Mouse (Mus musculus) lung, postnatal 25 days (tissue): ENCODE results near the gene Prkaa2.

Experiments
- DNase-seq: peaks from one replicate; pipeline ENCODE4 v3.0.0; 2022; ENCODE audit warnings: low spot score

The Prkaa2 gene

DNA sequence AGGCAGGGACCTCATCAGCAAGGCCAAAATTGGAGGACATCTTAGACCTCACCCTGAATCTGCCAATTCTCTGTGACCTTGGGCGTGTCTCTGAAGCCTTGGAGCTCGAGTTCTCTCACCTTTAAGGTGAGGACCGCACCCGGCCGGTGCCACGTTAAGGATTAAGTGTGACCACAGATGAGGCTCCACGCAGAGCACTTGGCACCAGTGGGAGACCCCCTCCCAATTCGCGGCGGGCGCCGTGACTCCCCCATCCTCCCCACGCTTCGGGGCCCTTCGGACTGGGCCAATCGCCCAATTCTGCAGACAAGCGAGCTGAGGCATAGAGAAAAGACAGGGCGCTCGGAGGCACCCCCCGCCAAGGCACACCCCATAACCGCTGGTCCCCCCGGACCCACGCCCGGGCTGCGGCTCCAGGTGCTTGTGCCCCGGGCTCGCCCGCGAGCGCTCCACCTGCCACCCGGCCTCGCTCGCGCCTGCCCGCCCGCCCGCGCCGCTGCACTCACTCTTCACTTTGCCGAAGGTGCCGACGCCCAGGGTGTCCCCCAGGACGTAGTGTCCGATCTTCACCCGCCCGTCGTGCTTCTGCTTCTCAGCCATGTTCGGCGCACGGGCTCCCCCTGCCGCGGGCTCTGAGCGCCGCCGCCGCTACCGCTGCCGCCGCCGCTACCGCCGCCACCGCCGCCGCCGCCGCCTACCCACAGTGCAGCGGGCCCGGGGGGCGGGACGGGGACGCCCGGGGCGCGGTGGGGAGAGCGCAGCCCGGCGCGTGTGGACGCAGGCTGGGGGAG lies at the start of gene Prkaa2:
TSS of gene Prkaa2 (minus strand) at position 692 of the 791 bp plus-strand sequence.
- DNase-seq: peak; percentile 70

- DNase-seq: no peak
These were observed 49.8 kb upstream of the Prkaa2 start for GRCm38 (mm10) chr4:105159531-105159870.

GRCm38 (mm10) chr4:105158651-105159530 lies 49.2 kb upstream of the Prkaa2 start:
- no peak for DNase-seq

DNA sequence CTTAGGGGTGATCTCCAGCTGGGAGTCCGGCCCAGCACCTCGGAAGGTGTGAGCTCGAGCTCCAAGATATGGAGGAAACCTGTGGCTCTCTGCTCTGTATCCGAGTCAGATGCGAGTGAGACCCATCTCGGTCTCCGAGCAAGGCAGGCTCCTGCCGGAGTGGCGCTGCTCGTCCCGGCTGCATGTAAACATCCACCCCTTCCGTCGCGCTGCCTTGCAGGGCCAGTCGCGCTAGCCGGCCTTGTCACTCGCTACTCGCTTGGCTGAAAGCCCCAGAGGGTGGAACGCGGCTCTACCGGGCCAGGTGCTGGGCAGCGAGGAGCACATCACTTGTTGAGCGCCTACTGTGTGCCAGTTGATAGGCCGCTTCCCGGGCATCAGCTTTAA lies 48.5 kb upstream of the Prkaa2 start:
- DNase-seq: peak; percentile 84

GRCm38 (mm10) chr4:105157276-105158168 lies 47.8 kb upstream of the Prkaa2 start, which contains the start of gene Plpp3:
Gene Plpp3, plus strand, starts transcription at chr4:105157347.
- peak; percentile 89 for DNase-seq

DNA sequence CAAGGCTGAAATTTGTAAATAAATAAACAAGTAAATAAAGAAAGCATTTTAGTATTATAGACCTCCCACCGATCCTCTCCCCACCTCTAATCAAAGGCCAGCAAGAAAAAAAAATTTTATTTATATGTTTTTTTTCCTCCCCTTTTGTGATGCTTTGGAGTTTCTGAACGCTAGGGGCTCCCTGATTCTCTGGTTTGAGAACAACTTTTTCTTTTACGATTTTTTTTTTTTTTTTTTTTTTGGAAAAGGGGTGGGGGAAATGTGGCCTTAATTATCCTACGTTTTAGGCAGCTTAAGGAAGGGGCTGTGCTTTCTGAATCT lies 47.2 kb upstream of the Prkaa2 start:
- DNase-seq: no peak

DNA sequence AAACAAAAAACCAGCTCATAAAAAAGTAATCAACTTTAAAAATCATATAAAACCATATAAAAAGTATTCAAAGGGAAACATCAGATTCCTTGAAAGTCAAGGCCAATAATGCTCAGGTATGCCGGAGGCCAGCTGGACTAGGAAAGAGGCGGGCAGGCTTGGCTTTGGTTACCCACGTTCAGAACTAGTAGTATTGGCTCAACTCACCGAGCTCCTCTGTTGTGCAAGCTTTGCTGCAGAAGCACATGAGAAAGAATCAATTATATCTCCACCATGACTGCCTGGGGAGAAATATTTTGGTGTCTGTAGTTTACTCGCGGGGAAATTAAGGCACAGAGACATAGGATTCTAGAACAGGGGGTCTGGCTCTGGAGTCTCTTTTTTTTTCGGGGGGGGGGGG lies 46.6 kb upstream of the Prkaa2 start:
- no peak for DNase-seq

DNA sequence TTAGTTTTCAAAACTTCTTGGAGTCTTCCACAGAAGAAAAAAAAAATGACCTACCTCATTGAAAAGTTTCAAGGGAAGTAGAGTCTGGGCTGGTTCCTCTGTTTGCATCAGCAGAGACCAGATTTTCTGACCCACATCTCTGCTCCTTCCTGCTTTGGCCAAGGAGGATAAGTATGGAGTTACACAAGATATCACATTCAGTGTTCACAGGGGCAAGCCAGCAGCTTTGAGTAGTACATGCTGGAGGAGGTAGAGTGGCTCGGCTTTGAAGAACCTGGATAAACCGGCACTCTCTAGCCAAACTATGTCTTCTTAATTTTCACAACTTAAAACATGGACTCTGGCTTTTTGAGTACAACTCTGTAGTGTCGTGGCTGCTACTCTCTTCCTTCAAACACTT lies 43.5 kb upstream of the Prkaa2 start:
- no peak for DNase-seq

DNA sequence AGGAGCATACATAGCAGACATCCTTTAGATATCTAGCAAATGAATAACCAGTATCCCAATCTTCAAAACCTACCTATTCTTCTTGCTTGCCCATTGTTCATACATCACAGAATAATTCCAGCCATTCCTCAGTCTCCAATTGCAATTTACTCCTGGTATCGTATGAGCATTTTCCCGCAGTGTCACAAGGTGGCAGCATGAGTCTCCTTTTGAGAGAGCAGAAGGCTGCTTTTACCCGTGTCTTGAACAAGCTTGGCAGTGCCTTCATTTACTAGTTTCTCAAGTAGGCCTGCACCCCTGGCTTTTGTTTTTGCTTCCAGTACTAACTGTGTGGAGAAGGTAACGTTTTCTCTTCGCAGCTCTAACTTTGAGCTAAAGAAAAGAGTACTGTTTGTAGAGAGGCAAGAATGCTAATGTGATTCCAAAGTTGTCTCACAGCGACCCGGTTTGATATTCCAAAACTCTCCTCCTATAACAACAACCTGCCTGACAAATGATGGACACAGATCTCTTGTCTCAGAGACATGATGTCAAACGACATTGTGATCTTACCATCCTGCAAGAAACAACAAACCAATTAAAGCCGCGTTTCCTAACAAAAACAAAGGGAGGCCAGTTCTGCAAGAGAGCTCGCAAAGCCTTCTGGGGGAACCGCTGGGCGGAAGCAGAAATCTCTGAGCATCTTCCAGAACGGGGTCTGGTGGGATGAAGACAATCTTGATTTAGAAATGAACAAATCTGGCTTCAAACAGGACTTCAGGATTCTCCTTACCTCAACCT lies 42.4 kb upstream of the Prkaa2 start:
- peak; percentile 85 for DNase-seq

DNA sequence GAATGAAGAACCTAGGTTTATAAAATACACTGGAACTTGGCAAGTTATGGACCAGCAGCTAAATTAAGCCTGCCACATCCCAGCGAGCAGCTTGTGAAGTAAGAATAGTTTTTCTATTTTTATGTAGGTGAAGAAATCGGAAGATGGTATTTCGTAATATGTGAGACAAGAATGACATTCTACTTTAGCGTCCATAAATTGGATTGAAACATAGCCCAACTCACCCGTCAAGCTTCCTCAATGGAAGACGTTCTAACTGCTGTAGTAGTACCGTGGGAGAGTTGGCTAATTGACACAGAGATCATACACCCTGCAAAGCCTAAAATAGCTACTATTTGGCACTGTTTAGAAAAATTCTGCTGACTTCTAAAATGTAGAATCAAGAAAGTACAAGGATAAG lies 39.8 kb upstream of the Prkaa2 start:
- DNase-seq: no peak

- DNase-seq: no peak
These were observed 23.8 kb upstream of the Prkaa2 start for GRCm38 (mm10) chr4:105133350-105134050.

DNA sequence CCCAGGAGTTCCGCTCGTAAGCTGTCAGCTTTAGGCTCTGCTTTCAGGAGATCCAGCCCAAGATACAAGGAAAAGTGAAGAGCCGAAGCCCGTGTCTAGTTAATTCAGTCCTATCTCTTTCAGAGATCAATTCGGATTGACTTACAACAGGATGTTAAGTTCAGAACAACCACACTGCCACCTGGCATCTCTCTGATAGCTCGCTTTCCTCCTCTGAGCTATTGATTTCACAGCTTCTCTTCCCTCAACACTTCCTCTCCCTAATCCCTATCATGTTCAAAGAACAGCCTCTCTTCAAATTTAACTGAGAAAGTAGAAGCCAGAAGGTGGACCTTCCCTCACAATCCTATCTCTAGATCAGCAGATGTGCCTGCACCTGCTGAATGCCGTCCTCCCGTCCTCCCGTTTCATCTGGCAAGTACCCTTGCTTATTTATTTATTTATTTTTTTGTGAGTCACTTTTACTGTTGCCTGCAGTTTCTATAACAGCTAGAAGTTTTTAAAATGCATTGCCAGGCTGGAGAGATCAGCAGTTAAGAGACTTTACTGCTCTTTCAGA lies 22.1 kb upstream of the Prkaa2 start:
- no peak for DNase-seq

- DNase-seq: no peak
These were observed 19.5 kb upstream of the Prkaa2 start for GRCm38 (mm10) chr4:105129212-105129611.

DNA sequence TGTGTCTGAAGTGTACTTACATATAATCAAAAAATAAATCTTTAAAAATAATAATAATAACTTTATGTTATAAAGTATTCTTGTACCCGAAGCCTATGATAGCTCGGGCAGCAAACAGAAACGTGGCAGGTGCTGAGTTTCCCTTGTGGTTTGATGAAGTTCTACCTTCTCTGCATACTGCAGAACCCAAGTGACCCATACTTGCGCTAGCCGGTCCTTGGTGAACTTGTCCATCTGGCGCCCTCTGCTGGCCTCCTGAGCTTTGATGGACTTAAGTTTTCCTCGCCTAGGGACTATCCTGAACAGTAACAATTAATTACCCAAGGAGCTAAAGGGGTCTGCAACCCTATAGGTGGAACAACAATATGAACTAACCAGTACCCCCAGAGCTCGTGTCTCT lies 12.7 kb upstream of the Prkaa2 start:
- peak; percentile 76 for DNase-seq

GRCm38 (mm10) chr4:105121081-105121480 lies 11.4 kb upstream of the Prkaa2 start:
- no peak for DNase-seq

DNA sequence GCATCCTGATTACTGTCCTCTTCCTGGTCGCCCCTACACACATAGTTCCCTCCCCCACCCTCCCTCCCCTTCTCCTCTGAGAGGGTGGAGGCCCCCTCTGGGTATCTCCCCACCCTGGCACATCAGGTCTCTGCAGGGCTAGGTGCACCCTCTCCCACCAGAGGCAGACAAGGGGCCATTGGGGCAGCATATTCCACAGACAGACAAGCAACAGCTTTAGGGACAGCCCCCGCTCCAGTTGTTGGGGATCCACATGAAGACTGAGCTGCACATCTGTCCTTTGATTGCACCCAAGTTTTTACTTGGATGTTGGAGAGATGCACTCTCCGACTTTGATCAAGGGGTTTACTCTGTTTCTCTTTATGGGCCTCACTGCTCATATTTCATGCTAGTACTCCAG lies 3.8 kb upstream of the Prkaa2 start:
- no peak for DNase-seq

DNA sequence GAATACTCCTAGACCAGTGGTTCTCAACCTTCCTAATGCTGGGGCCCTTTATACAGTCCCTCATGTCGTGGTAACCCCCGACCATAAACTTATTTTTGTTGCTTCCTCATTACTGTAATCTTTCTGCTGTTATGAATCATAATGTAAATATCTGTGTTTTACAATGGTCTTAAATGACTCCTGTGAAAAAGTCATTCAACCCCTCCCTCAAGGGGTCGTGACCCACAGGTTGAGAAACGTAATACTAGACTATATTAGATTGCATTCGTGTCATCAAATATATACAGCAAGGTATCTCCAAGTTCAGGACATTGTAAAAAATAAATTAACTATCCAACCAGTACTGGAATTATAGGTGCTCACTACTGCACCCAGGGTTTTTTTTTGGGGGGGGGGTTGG lies 3.4 kb upstream of the Prkaa2 start:
- DNase-seq: no peak

DNA sequence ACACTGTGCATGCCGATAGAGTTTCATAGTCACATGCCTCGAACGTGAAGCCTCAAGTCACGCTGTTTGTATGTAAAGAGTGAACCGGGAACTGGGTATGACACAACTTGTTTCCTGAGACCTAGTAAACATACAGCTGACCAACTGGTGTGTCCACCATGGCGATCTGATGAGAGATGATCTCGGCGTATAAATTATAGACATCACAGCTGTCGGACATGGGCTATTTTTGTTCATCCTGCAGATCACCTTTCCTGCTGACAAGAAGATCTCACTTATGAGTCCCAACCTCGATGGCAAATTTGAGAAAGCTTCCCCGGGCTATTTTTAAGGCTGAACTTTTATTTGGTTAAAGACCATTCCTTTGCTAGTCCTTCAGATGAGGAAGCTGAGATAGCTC lies 2.1 kb upstream of the Prkaa2 start:
- no peak for DNase-seq

- no peak for DNase-seq
These were observed 970 bp upstream of the Prkaa2 start for GRCm38 (mm10) chr4:105110684-105111035.

DNA sequence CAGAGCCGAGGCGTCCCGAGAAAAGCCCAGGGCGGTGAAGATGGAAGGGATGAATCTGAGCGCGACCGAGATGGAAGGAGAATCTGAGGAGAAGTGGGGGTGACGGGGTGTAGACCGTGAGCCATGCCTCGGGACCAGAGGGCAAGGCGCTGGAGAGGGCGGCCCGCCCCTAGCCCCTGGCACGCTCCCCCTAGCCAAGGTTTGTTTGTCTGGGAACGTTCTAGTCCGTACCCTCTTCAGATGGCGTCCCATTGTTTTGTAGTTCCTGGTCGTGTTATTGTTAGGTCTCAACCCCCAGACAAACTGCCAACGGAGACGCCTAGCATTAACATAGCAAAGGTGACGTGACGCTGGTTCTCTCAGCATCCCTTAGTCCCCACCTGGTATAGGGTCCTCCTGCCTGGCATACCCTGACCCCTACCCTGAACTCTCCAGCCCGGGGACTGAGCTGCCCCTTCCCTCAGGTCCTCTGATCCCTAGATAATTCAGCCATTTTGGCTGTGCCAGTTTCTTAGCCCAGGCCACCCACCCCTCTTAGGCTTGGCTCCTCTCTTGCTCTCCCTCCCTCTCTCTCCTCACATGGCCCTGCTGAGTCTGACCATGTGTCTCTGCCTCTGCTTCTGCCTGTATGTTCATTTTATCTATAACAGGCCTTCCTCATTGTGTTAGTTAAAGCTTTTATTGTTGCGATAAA lies 447 bp upstream of the Prkaa2 start:
- DNase-seq: peak; percentile 10
